Mouse (Mus musculus) C2C12 (cell line): ENCODE results near the gene Pqlc2. TPM values are rescaled to one million over a fixed set of nuclear protein-coding genes. Genes with fewer than 3 reads are reported as not detected.

Source experiments
- H3K27me3 ChIP-seq: one replicate; pipeline ENCODE4 v1.6.1; 2011; ENCODE audit not compliant: control insufficient read depth, insufficient read depth, insufficient read length
- H3K36me3 ChIP-seq: one replicate; pipeline ENCODE4 v1.6.1; 2011; ENCODE audit not compliant: control insufficient read depth, insufficient read depth
- H3K4me3 ChIP-seq: one replicate; pipeline ENCODE4 v1.5.1; 2011; ENCODE audit warnings: mild to moderate bottlenecking, control low read depth; ENCODE audit not compliant: poor library complexity, insufficient read depth, severe bottlenecking
- H3K79me2 ChIP-seq: one replicate; pipeline ENCODE4 v1.6.1; 2011; ENCODE audit not compliant: control insufficient read depth, insufficient read depth
- H3K79me3 ChIP-seq: one replicate; pipeline ENCODE4 v1.6.1; 2011; ENCODE audit warnings: low read depth, control low read depth
- H3ac ChIP-seq: one replicate; pipeline ENCODE3; 2011; ENCODE audit warnings: low read depth; ENCODE audit not compliant: control insufficient read depth, insufficient read length
- CEBPB ChIP-seq: IDR thresholded peaks from one replicate; pipeline ENCODE4 v1.6.1; 2011; ENCODE audit warnings: low read depth, mild to moderate bottlenecking, control low read depth, moderate library complexity
- CTCF ChIP-seq: IDR thresholded peaks from one replicate; pipeline ENCODE4 v1.5.1; 2011; ENCODE audit not compliant: control insufficient read depth, insufficient read depth, insufficient read length
- FOSL1 ChIP-seq: IDR thresholded peaks from one replicate; pipeline ENCODE4 v1.8.0; 2011; ENCODE audit warnings: mild to moderate bottlenecking, low read length; ENCODE audit not compliant: poor library complexity, insufficient read depth, severe bottlenecking
- MAX ChIP-seq: IDR thresholded peaks from one replicate; pipeline ENCODE4 v1.6.1; 2011; ENCODE audit warnings: mild to moderate bottlenecking, control low read depth
- MYOD1 ChIP-seq: IDR thresholded peaks from one replicate; pipeline ENCODE4 v1.6.1; 2011; ENCODE audit warnings: low read depth; ENCODE audit not compliant: control insufficient read depth, insufficient read length
- MYOG ChIP-seq: IDR thresholded peaks from one replicate; pipeline ENCODE4 v1.6.1; 2011; ENCODE audit not compliant: control insufficient read depth, insufficient read length; ENCODE audit errors: extremely low read depth
- USF1 ChIP-seq: IDR thresholded peaks from one replicate; pipeline ENCODE4 v1.6.1; 2011; ENCODE audit warnings: low read depth, mild to moderate bottlenecking, control low read depth, moderate library complexity
- polyA plus RNA-seq: library from polyadenylated mRNA; unstranded; fragments of >200 nt; fragmentation: generic; extraction: Trizol; gene quantifications from one replicate; pipeline ENCODE4 v1.2.1, GENCODE M21; 2012; ENCODE audit warnings: missing spikeins

The Pqlc2 gene
- polyA plus RNA-seq, 1 experiment, result 6.0 TPM

DNA sequence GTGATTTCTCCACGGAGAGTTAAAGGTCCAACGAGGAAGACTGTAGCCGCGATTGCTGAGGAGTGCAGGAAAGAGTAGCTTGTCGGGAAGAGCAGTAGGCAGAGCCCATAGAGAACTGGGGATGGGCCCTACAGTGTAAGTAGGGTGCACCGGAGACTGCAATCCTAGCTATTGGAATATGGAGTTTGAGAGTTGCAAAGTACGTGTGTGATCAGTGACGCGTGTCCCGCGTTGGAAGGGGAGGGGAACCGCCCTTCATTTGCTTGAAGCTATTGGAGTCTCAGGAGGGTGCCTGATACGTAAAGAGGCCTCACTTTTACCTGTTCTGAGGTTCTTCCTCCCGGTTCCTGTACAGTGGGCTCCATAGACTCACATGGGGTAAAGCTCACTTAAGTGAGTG, 1.2 kb upstream of the Pqlc2 start:
- TF ChIP-seq CTCF, result no peak
- no peak for TF ChIP-seq USF1
- TF ChIP-seq CEBPB, result no peak
- no peak for TF ChIP-seq MYOG
- no peak for TF ChIP-seq FOSL1
- no peak for TF ChIP-seq MAX
- TF ChIP-seq MYOD1, result no peak
- no peaks in the 10 kb centered on the region for H3K79me3 ChIP-seq
- no peak overlapping the region for H3K4me3 ChIP-seq
- H3K79me2 ChIP-seq, result no peaks in the 10 kb centered on the region
- peak overlapping the region; percentile 10 for H3ac ChIP-seq
- H3K36me3 ChIP-seq, result no peaks in the 10 kb centered on the region
- no peaks in the 10 kb centered on the region for H3K27me3 ChIP-seq

- no peaks in the 10 kb centered on the region for H3K36me3 ChIP-seq
- no peaks in the 10 kb centered on the region for H3K27me3 ChIP-seq
- TF ChIP-seq MYOG (no peak), USF1 (no peak), CTCF (no peak), CEBPB (no peak), FOSL1 (no peak), MAX (no peak), MYOD1 (no peak)
- H3K79me2 ChIP-seq, result no peaks in the 10 kb centered on the region
- peak overlapping the region; percentile 48 for H3K4me3 ChIP-seq
- peak overlapping the region; percentile 88 for H3ac ChIP-seq
- H3K79me3 ChIP-seq, result no peaks in the 10 kb centered on the region
Observed at GRCm38 (mm10) chr4:139310899-139311701, 592 bp upstream of the Pqlc2 start.

GRCm38 (mm10) chr4:139309651-139310050, 857 bp downstream of the Pqlc2 start:
- no peaks in the 10 kb centered on the region for H3K79me2 ChIP-seq
- H3K79me3 ChIP-seq, result no peaks in the 10 kb centered on the region
- no peaks in the 10 kb centered on the region for H3K36me3 ChIP-seq
- TF ChIP-seq MYOD1 (no peak), USF1 (no peak), CEBPB (no peak), MAX (no peak), MYOG (no peak), CTCF (no peak), FOSL1 (no peak)
- H3ac ChIP-seq, result no peak overlapping the region
- no peaks in the 10 kb centered on the region for H3K27me3 ChIP-seq
- H3K4me3 ChIP-seq, result peak overlapping the region; percentile 48

GRCm38 (mm10) chr4:139307916-139308315, 2.6 kb downstream of the Pqlc2 start:
- no peak for TF ChIP-seq FOSL1
- TF ChIP-seq MYOD1, result no peak
- no peak for TF ChIP-seq MAX
- TF ChIP-seq CEBPB, result no peak
- no peak for TF ChIP-seq USF1
- no peak for TF ChIP-seq CTCF
- no peak for TF ChIP-seq MYOG
- H3K36me3 ChIP-seq, result no peaks in the 10 kb centered on the region
- no peak overlapping the region for H3ac ChIP-seq

GRCm38 (mm10) chr4:139305521-139305920, 5.0 kb downstream of the Pqlc2 start:
- H3K36me3 ChIP-seq, result no peaks in the 10 kb centered on the region
- no peaks in the 10 kb centered on the region for H3K79me3 ChIP-seq
- H3K27me3 ChIP-seq, result no peaks in the 10 kb centered on the region
- no peaks in the 10 kb centered on the region for H3K79me2 ChIP-seq
- no peak overlapping the region for H3ac ChIP-seq
- TF ChIP-seq MYOG, result no peak
- TF ChIP-seq CTCF, result no peak
- TF ChIP-seq CEBPB, result no peak
- TF ChIP-seq MAX, result no peak
- no peak for TF ChIP-seq FOSL1
- no peak for TF ChIP-seq MYOD1
- no peak overlapping the region for H3K4me3 ChIP-seq

More at GRCm38 (mm10) chr4:139307916-139308315, 2.6 kb downstream of the Pqlc2 start:
- Histone ChIP-seq H3K79me3 (no peaks in the 10 kb centered on the region), H3K4me3 (no peak overlapping the region), H3K79me2 (no peaks in the 10 kb centered on the region), H3K27me3 (no peaks in the 10 kb centered on the region)

- Histone ChIP-seq H3ac (no peak overlapping the region), H3K27me3 (no peaks in the 10 kb centered on the region), H3K36me3 (no peaks in the 10 kb centered on the region), H3K79me3 (no peaks in the 10 kb centered on the region), H3K79me2 (no peaks in the 10 kb centered on the region), H3K4me3 (no peak overlapping the region)
- TF ChIP-seq USF1 (no peak), CEBPB (no peak), MYOD1 (no peak), CTCF (no peak), FOSL1 (no peak), MAX (no peak), MYOG (no peak)
Observed at GRCm38 (mm10) chr4:139302241-139302640, 8.3 kb downstream of the Pqlc2 start.
